Mouse (Mus musculus) cortical plate, adult 2 months (tissue): Measurements from ENCODE around the gene Adamts7.

Experiments used
- CTCF ChIP-seq: fragments of 200-500 bp; IDR thresholded peaks from 2 replicates; pipeline ENCODE4 v1.5.1; 2011; ENCODE audit warnings: mild to moderate bottlenecking, control low read depth, low read length; ENCODE audit not compliant: insufficient read depth; ENCODE audit errors: extremely low read depth
- POLR2A ChIP-seq: fragments of 200-500 bp; IDR thresholded peaks from 2 replicates; pipeline ENCODE4 v1.6.1; 2011; ENCODE audit warnings: mild to moderate bottlenecking, low read length, control low read depth; ENCODE audit not compliant: insufficient read depth; ENCODE audit errors: extremely low read depth

DNA sequence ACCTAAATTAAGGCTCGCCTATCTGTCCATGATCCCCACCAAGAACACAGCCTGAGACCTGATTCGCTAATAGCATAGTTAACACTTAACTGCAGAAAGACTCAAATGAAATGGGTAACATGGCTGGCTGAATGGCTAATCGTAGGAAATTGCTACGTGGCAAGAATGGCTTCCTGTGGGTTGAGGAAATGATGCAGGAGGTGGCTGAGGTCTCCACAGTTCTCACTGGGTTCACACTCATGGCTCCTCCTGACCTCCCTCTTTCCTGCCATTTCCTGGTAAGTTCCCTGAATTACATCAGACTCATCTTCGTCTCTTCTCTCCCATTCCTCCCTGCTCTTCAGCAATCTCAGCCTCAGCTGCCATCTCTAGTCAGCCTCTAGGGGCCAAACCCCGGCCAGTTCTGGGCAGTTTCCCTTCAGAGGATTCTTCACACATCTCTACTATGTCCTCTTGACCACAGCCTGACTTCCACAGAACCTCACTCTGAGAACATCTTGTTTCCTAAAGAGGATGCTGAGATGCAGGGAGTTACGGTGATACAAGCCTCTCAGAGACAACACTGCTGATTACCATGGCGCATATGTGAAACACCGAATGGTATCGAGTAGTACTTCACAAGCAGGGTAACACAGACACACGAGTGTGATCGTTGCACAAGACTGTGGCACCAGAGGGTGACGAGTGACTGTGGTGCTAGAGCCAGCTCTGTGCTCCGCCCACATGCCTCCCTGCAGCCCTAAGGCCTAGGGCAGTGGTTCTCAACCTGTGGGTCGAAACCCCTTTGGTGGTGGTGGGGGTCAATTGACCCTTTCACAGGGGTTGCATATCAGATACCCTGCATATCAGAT, 81.7 kb downstream of the Adamts7 start:
- TF ChIP-seq POLR2A (no peak), CTCF (no peak)
